Mouse (Mus musculus) layer of hippocampus, adult 9-10 months (tissue): Measurements from ENCODE around the gene Serpina5.

Experiments
- DNase-seq: peaks from one replicate; pipeline ENCODE4 v3.0.0; 2022; ENCODE audit warnings: low spot score

Gene Serpina5

GRCm38 (mm10) chr12:104127696-104128095 lies 26.8 kb downstream of the Serpina5 start, which contains the start of gene Serpina3b:
Serpina3b (plus strand) TSS chr12:104127996.
- DNase-seq = no peak

DNA sequence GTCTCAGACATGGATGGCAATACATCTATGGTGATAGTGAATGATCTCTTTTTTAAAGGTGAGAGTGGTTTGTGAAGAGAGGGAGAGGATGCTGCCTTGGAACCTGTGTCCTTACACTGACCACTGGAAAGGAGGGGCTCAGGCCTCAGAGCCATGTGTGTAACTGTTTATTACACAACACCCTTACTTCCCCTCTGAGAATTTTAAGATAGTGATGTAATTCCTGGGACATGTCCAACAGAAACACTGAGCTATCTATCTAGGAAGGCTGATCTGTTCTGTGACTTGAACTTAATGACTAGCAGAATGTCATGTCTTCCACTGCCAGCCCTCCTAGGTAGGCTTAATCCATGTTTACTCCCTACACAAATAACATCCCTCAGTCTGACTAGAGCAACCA lies 30.1 kb downstream of the Serpina5 start:
- DNase-seq = no peak

DNA sequence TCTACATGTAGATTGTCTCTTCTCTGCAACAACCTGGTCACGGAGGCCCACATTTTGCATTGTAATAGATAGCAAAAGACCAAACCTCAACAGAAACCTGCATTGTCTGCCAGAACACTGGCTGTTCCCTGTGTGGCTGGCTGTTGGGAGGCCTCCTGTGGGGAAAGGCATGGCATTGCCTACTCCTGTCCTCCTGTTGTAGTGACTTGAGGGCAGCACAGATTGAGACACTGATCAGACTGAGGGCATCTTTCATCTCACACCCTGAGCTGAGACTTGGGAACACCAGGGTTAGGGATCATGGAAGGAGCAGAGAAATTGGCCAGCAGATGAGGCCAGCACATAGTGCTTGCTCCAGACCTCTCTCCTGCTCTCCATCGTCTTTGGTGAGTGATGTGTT lies 37.3 kb downstream of the Serpina5 start:
- no peak for DNase-seq

DNA sequence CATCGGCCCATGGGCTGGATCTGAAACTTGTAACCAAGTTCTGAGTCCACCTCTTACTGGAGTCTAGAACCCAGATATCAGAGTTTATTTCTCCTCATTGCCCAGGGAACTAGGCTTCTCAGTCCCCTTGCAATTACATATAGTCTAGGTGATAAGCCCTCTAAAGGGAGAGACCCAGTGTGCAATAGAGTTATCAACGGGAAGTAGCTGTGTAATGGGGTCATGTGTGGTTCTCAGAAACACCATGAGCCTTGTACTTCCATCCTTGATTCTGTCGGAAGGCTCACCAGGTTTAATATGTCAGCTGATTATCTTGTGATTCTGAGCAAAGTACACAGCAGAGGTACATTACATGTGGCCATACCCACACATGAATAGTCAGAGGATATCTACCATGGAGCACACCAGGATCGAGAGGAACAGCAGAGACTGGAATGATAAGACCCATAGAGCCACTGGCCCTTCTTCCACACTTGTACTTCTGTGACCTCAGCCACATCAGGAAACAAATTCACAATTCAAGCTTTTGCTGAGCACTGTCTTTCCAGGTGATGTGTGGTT lies 39.7 kb downstream of the Serpina5 start:
- no peak for DNase-seq

GRCm38 (mm10) chr12:104141506-104141905 lies 40.6 kb downstream of the Serpina5 start:
- DNase-seq = no peak

DNA sequence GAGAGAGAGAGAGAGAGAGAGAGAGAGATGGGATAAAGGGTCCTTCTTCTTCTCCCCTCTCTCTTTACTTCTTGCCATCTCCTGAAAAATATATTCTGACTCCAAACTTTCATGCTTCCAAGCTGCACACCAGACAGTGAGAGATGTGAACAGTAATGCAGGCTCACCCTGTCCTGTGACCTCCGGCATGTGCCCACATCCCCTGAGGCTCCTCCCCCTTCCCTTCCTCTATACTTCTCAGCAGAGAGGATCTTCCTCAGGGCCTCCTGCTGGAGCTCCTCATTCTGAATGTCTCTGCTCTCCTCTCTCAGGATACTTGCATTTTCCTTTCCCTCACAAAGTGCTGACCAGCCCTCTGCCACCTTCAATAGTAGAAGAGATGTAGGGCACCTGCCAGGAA lies 41.5 kb downstream of the Serpina5 start:
- no peak for DNase-seq

DNA sequence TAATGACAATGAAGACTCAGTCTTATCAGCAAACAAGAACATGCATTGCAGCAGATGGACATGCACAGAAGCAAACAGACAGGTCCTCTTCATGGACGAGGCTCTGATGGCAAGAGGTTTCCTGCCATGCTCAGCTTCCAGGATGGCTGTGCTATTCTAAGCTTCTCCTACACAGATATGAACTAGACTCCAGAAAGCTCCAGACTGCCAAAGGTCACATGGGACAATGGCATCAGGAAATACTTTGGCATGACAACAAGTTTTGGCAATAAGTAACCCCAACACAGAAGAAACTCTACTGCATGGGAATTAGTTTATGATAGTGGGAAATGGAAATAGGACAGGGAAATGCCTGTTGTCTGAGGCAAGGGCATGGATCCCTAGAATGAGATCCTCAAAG lies 42.4 kb downstream of the Serpina5 start:
- no peak for DNase-seq

- no peak for DNase-seq
Observed at GRCm38 (mm10) chr12:104145571-104145970, 44.7 kb downstream of the Serpina5 start.

DNA sequence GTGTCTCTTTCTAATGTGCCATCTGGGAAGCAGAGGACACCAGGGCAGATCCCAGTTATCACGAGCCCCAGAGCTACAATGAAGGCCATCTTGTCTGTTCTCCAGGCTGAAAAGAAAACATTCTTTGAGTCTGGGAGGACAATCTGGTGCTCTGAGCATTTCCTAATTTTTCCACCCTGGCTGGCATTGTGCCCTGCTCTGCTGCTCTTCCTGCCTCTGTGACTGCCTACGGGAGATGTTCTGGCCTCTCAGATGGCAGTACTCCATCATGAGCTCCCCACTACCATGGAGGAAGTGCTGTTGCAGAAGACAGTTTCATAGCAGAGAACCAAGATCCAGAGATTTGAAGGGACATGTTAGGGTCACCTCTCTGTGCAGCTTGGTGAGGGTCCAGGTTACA lies 51.1 kb downstream of the Serpina5 start:
- no peak for DNase-seq

DNA sequence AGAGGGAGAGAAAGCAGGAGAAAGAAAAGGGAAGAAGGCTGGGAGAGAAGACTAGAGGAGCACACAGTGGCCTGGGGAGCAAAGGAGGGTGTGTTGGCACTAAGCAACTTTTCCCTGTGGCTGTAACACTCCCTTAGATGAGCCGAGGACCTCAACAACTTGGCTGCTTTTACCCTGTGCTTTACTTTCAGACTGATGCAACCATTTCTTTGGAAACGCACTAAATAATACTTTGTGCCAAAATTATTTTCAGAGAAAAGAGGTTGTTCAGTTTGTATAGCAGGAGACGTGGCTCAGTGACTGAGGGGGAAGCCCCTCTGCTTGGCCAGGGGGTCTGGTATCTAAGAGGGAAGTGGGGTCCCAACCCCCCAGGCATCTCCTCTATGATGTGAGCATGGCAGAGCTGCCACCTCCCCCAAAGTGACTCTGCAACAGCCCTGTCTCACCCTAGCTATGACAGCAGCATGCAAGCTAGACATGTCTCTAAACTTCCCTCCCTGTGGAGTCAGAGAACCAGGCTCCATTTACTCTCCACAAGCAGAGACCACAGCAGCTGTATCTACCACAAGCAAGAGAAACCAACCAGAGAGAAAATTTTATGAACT lies 52.2 kb downstream of the Serpina5 start:
- DNase-seq = no peak

GRCm38 (mm10) chr12:104153656-104154055 lies 52.7 kb downstream of the Serpina5 start, which contains the start of gene Serpina3c:
Serpina3c (minus strand) TSS chr12:104153870.
- DNase-seq = no peak
